Mouse (Mus musculus) thymus, postnatal 36 days (tissue): ENCODE data around the gene Gm9195.

ENCODE experiments used
- DNase-seq, 2 experiments: peaks; one replicate each; pipeline ENCODE4 v3.0.0; 2022; ENCODE audit warnings: mixed read lengths in 2 of 2

Gene Gm9195

DNA sequence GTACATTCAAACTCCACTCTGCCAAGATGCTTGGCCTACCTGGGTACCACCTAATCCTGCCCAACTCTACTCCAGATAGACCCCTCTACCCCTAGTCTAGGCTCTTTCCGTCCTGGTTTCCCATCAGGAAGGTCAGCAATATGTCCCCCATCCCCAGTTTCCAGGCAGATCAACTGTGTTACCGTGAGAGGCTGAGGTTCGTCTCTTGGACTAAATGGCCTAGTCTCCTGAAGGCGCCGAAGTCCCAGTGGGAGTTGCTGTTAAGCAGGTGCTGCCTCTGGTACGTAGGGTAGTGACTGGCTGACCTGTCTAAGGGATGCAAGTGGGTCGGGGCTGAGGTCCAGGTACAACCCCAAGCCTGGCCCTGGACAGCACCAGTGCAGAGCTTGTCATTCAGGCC, 50.7 kb downstream of the Gm9195 start:
- DNase-seq: no peak

DNA sequence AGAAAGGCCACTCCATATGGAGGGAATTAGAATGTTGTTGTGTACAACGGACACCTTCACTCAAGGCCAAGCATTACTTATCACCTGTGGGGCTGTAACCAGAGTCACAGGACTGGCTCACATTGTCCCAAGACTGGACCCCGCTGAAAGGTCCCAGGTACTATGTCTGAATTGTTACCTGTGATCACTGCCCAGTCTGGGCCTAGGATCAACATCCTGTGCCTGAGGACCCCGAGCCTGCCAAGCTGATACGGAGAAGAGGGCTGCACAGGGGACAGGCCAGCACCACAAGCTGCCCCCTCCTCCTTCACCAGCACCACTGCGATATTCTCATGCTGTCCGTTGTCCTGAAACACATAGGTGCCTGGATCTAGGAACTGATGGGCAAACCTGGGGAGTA, 51.2 kb downstream of the Gm9195 start:
- DNase-seq: no peak

DNA sequence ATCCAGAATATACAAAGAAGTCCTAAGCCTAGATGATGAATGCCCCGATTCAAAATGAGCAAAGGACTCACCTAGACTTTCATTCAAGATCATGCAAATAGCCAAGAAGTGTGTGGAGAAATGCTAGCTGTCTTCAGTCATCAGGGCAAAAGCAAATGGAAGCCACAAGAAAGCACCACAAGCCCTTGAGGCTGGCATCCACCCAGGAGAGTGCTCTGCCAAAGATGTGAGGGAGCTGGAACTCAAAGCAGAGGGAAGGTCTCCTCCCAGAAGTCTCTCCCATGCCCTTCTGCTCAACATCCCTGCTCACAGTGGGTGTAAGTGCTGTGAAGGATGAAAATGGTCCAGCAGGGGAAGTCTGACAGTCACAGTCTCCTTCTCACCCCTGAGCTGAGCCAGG, 52.7 kb downstream of the Gm9195 start:
- DNase-seq: no peak

DNA sequence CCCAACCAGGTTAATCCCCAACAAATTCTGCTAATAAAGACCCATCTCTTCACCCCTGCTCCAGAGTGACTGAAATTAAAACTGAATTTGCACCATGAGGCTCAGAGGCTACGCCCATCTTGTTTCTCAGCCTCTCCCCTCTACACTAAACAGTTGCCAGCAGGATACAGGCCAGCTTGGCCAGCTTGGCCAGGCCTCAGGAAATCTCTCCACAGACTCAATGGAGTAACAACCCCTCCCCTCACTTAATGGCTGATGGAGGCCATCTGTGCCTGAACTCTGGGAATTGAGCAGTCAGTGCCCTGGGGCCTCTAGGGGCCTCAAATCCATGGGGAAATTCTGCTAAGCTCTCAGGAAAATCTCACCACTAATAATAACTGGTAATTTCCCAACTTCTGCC, 101.9 kb downstream of the Gm9195 start:
- DNase-seq: no peak

DNA sequence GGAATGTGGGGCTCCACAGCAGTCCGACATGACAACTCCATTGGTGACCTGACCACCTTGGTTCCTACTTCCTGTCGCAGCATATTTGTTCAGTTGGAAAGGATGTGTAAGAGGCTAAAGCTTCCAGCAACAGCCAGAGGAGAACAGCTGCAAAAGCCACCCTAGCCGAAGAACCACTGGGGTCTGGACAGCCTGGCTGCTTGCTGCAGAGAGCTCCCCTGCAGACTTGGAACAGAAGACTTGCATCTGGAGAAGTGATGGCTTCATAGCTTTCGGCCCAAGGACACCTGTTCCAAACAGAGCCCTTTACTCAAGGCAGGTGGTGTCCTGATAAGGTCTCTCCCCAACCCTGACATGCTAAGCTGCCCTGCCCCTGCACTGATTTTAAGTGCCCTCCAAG, 102.3 kb downstream of the Gm9195 start:
- DNase-seq: no peak

DNA sequence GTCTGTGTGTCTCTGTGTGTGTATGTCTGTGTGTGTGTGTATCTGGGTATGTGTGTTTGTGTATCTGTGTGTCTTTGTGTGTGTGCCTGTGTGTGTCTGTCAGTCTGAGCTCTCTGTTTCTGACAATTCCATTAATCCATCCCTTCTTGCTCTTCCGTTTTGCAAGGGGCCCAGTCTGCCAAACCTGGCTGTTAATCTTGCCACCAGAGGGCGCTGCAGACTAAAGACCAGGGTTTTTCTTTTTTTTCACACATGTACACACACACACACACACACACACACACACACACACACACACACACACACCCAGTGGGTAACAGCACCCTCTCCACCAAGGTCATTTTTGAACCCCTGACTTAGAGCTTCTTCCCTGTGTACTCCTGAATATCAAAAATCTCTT, 114.4 kb downstream of the Gm9195 start:
- peak; percentile 15 to 17 for DNase-seq
